Mouse (Mus musculus): ENCODE data around the gene Mrps33.

Mrps33 gene

GRCm38 (mm10) chr6:39780857-39781666, 29.7 kb downstream of the Mrps33 start:
- DNase-seq (ENCODE audit: low read depth, low spot score), result peak; percentile 72

- no peak for DNase-seq (ENCODE audit: low read depth, low spot score)
These were observed 32.3 kb downstream of the Mrps33 start for GRCm38 (mm10) chr6:39778506-39778905.

- DNase-seq (ENCODE audit: low read depth, low spot score), result no peak
These were observed 34.5 kb downstream of the Mrps33 start for GRCm38 (mm10) chr6:39776275-39776674.

GRCm38 (mm10) chr6:39775029-39775428, 35.8 kb downstream of the Mrps33 start:
- DNase-seq (ENCODE audit: low read depth, low spot score), result no peak

- no peak for DNase-seq (ENCODE audit: low read depth, low spot score)
These were observed 53.6 kb downstream of the Mrps33 start for GRCm38 (mm10) chr6:39757229-39757628.
